Mouse (Mus musculus) heart, adult 2 months (tissue): ENCODE measurements around the gene Tma7. TPM values are rescaled to one million over a fixed set of nuclear protein-coding genes. Genes with fewer than 3 reads are reported as not detected.

ENCODE experiments used
- DNase-seq, 2 experiments: peaks; one replicate each; pipeline ENCODE4 v3.0.0; 2021
- H3K27ac ChIP-seq: fragments of 200-600 bp; 2 replicates; pipeline ENCODE4 v1.8.1; 2022
- H3K27me3 ChIP-seq: fragments of 200-500 bp; 2 replicates; pipeline ENCODE4 v1.6.1; 2012; ENCODE audit warnings: mild to moderate bottlenecking, low read length, inconsistent platforms, mixed read lengths; ENCODE audit not compliant: control insufficient read depth, insufficient read depth
- H3K36me3 ChIP-seq: fragments of 200-500 bp; 2 replicates; pipeline ENCODE4 v1.6.1; 2012; ENCODE audit warnings: low read length, inconsistent platforms; ENCODE audit not compliant: control insufficient read depth, insufficient read depth
- H3K4me1 ChIP-seq: fragments of 200-500 bp; 2 replicates; pipeline ENCODE4 v1.6.1; 2011; ENCODE audit warnings: low read length; ENCODE audit not compliant: control insufficient read depth, insufficient read depth
- H3K4me3 ChIP-seq: fragments of 200-600 bp; 2 replicates; pipeline ENCODE4 v1.8.1; 2022
- H3K79me2 ChIP-seq: fragments of 200-500 bp; replicated peaks from 2 replicates; pipeline ENCODE4 v1.6.1; 2012; ENCODE audit warnings: mild to moderate bottlenecking, inconsistent platforms, low read length, moderate library complexity, mixed read lengths; ENCODE audit not compliant: control insufficient read depth, insufficient read depth
- H3K9ac ChIP-seq: fragments of 200-500 bp; 2 replicates; pipeline ENCODE4 v1.6.1; 2012; ENCODE audit warnings: low read depth, mild to moderate bottlenecking, control low read depth, inconsistent platforms, low read length, mixed read lengths
- CTCF ChIP-seq: fragments of 200-600 bp; IDR thresholded peaks from 2 replicates; pipeline ENCODE4 v1.8.1; 2022; ENCODE audit warnings: antibody characterized with exemption, mild to moderate bottlenecking, moderate library complexity
- EP300 ChIP-seq: fragments of 200-500 bp; IDR thresholded peaks from 2 replicates; pipeline ENCODE4 v1.6.1; 2011; ENCODE audit warnings: low read depth, low read length, control low read depth; ENCODE audit not compliant: insufficient read depth
- POLR2A ChIP-seq: fragments of 200-500 bp; IDR thresholded peaks from 2 replicates; pipeline ENCODE4 v1.6.1; 2011; ENCODE audit warnings: mild to moderate bottlenecking, low read depth, low read length, control low read depth; ENCODE audit not compliant: insufficient read depth
- WGBS: fragments of 180-500 bp; shearing (Covaris S2); methylation state at CpG from one replicate; pipeline ENCODE4 v1.1.7; 2018; 5-methylcytosine and 5-hydroxymethylcytosine counted together
- intact Hi-C: fragments of 180-260 bp; cut with DNase I; formaldehyde crosslinking; loops from one replicate; pipeline ENCODE4 v1.15.1; 2025
- polyA plus RNA-seq: library from polyadenylated mRNA; depleted of rRNA; stranded (reverse); fragments of >200 nt; gene quantifications from 2 replicates; pipeline ENCODE4 v1.2.3, GENCODE M21; 2012
- total RNA-seq, 2 experiments: library from RNA; stranded (reverse); gene quantifications; 2 replicates each; pipeline ENCODE4 v1.2.3; 2021

Gene Tma7
- total and polyA plus RNA-seq, 3 experiments: 41.4 to 235 (median 218) TPM

DNA sequence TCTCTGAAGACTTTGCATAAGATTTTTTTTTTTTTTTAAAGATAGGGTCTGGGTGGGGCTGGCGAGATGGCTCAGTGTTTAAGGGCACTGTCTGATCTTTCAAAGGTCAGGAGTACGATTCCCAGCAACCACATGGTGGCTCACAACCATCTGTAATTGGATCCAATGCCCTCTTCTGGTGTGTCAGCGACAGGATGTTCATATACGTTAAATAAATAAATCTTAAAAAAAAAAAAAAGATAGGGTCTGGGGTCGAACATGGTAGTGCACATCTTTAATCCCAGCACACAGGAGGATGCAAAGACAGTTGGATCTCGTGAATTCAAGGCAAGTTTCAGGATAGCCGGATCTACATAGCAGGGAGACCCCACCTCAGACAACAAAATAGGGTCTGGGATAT is 33.1 kb downstream of the Tma7 start:
- TF ChIP-seq CTCF (no peak), POLR2A (no peak), EP300 (no peak)
- 75% methylated on average over 7 of the region's 7 CpGs for WGBS
- Histone ChIP-seq H3K27me3 (no peaks in the 10 kb centered on the region), H3K4me3 (no peak overlapping the region), H3K79me2 (no peaks in the 10 kb centered on the region; the same call in 1 of the 2 replicates), H3K4me1 (peaks cover under 1% of the 10 kb centered on the region), H3K27ac (no peak overlapping the region), H3K36me3 (no peaks in the 10 kb centered on the region), H3K9ac (no peak overlapping the region)
- intact Hi-C loops: no loop called here
- peak in 1 of 2 experiments; percentile 6 for DNase-seq

DNA sequence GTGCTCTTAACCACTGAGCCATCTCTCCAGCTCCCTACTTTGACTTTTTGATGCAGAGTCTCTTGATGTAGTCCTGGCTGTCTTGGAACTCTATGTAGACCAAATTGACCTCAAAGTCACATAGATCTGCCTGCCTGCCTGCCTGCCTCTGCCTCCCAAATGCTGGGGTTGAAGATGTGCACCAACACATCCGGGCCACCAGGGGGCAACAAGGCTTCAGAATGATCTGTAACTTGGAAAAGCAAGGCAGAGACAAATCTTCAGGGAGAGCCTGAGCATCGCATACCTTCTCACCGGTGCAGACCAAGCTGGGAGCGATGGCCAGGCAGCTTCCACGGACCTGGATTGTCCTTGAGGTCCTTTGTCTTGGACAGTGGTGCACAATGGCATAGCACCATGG is 36.1 kb downstream of the Tma7 start:
- peaks cover 2% of the 10 kb centered on the region for H3K4me1 ChIP-seq
- H3K9ac ChIP-seq: no peak overlapping the region
- WGBS: 35% methylated on average over 5 of the region's 5 CpGs
- peaks cover 2% of the 10 kb centered on the region; the same call in 1 of the 2 replicates for H3K36me3 ChIP-seq
- TF ChIP-seq POLR2A: no peak
- 0 out of 2 replicates have a peak, but pooled peaks have one; percentile 18 for TF ChIP-seq EP300
- TF ChIP-seq CTCF: peak; percentile 83
- no peak overlapping the region for H3K4me3 ChIP-seq
- no peak overlapping the region for H3K27ac ChIP-seq
- intact Hi-C loops: no loop called here
- DNase-seq: peak; percentile 68 to 71
- no peaks in the 10 kb centered on the region for H3K27me3 ChIP-seq
- no peaks in the 10 kb centered on the region for H3K79me2 ChIP-seq

DNA sequence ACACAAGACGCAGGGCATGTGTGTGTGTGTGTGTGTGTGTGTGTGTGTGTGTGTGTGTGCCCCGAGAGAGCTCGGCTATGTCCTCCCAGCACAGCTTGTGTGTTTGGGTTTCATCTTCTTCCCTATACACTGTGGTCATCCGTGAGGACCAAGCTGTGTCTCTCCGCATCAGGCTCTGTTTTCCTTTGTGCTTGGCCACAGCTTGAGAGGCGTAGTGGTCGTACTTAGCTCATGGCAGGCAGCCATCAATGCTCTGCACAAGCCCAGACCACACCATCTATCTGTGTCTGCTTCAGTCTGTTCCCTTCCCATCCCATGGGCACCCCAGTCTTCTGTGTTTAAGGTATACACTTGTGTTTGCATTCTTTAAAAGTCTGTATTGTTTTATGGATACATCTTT is 41.0 kb downstream of the Tma7 start:
- 26% methylated on average over 7 of the region's 7 CpGs for WGBS
- H3K27ac ChIP-seq: no peak overlapping the region
- intact Hi-C loops: no loop called here
- H3K4me3 ChIP-seq: no peak overlapping the region
- no peaks in the 10 kb centered on the region for H3K27me3 ChIP-seq
- peak in 1 of 2 experiments; percentile 19 for DNase-seq
- H3K4me1 ChIP-seq: peaks cover 17% of the 10 kb centered on the region
- TF ChIP-seq CTCF (no peak), EP300 (no peak), POLR2A (no peak)
- H3K36me3 ChIP-seq: peaks cover 2% of the 10 kb centered on the region; the same call in 1 of the 2 replicates
- no peaks in the 10 kb centered on the region for H3K79me2 ChIP-seq
- peak overlapping the region; percentile 39 for H3K9ac ChIP-seq

DNA sequence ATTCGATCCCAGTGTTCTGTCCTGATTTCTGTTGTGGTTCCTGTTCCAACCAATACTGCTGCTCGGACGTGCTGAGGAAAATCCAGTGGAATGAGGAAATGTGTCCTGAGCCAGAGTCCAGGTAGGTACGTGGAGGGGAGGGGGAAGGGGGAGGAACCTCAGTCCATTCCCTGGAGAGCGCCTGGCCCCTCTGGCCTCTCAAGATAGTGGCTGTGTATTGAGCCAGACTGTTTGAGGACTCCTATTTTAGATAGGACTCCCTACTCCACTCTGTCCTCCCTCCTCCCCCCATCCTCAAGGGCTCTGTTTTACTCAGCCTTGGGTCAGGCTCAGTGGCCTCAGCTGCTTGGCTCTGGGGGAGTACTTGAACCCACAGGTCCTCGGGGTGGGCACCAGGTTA is 41.5 kb downstream of the Tma7 start:
- Histone ChIP-seq H3K4me1 (peaks cover 17% of the 10 kb centered on the region), H3K4me3 (peak overlapping the region; percentile 16), H3K79me2 (no peaks in the 10 kb centered on the region), H3K27ac (peak overlapping the region; percentile 12; the same call in 1 of the 2 replicates), H3K27me3 (no peaks in the 10 kb centered on the region), H3K9ac (peak overlapping the region; percentile 39), H3K36me3 (peaks cover 2% of the 10 kb centered on the region; the same call in 1 of the 2 replicates)
- TF ChIP-seq EP300 (no peak), POLR2A (no peak), CTCF (no peak)
- DNase-seq: peak in 1 of 2 experiments; percentile 21
- intact Hi-C loops: no loop called here
- 19% methylated on average over 6 of the region's 6 CpGs for WGBS

DNA sequence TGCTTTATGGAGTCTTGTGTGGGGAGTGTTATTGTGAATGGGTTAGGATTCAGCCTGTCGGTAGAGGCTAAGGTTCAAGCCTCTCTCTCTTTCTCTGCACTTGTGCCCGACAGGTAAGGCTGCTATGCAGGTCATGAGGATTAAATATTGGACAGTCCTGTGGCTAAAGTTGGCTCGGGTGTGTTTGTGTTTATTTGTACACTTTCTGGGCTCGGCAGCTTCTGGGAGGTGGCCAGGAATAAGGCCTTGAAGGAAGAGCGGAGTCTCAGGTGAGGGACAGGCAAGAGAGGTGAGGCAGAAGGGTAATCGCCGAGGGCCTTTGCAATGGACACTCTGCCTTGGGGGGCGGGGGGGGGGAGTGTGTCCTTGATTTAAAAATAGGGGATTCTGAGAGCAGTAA is 42.2 kb downstream of the Tma7 start:
- H3K27ac ChIP-seq: peak overlapping the region; percentile 97
- intact Hi-C loops: no loop called here
- TF ChIP-seq EP300 (no peak), POLR2A (no peak), CTCF (no peak)
- H3K36me3 ChIP-seq: peaks cover 2% of the 10 kb centered on the region; the same call in 1 of the 2 replicates
- H3K4me1 ChIP-seq: peaks cover 17% of the 10 kb centered on the region
- 53% methylated on average over 8 of the region's 8 CpGs for WGBS
- H3K9ac ChIP-seq: peak overlapping the region; percentile 39
- no peak for DNase-seq
- H3K4me3 ChIP-seq: peak overlapping the region; percentile 83
- no peaks in the 10 kb centered on the region for H3K27me3 ChIP-seq
- no peaks in the 10 kb centered on the region for H3K79me2 ChIP-seq

DNA sequence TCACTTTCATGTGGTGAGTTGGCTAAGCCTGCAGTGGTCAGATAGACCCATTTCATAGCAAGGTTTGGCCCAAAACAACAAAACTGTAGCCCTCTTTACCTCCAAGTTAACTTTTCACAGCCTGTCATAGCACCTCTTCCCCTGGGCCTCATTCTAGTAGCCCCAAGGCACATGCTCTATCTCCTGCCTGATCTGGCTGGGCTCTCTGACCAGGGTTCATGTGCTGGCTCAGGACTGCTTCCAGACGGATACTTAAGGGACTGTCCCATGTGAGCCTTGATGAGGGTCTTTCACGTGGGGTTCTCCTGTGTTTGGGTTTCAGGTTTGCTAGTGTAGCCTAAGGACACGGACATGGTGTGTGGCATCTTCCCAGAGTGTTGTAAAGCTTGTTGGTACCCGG is 42.7 kb downstream of the Tma7 start:
- intact Hi-C loops: loop anchor here (1.0 to 2.0 kb wide), 2 partner anchors 20 to 39 kb away; partner anchors contain the start of gene Trex1
- 45% methylated on average over 4 of the region's 4 CpGs for WGBS
- peak overlapping the region; percentile 83 for H3K4me3 ChIP-seq
- no peaks in the 10 kb centered on the region for H3K27me3 ChIP-seq
- peak in 1 of 2 experiments; percentile 28 for DNase-seq
- H3K4me1 ChIP-seq: peaks cover 17% of the 10 kb centered on the region
- peak overlapping the region; percentile 97 for H3K27ac ChIP-seq
- peak overlapping the region; percentile 36 for H3K9ac ChIP-seq
- peaks cover 2% of the 10 kb centered on the region; the same call in 1 of the 2 replicates for H3K36me3 ChIP-seq
- no peaks in the 10 kb centered on the region for H3K79me2 ChIP-seq
- TF ChIP-seq EP300: no peak
- no peak for TF ChIP-seq CTCF
- no peak for TF ChIP-seq POLR2A
